Mouse (Mus musculus) liver, postnatal 0 days (tissue): ENCODE data around the gene Dnajb5. TPM values are rescaled to one million over a fixed set of nuclear protein-coding genes. Genes with fewer than 3 reads are reported as not detected.
A peak's percentile ranks its signal among the peaks of the same experiment; 100 is the strongest.
"Not testable (repeated sequence)": the region's sequence is repeated elsewhere in the genome, so short reads cannot be mapped to it uniquely, and the experiment has no call there.

ENCODE experiments used
- ATAC-seq: fragments of 200-750 bp; cut with Nextera tagmentation; 2 replicates; pipeline ENCODE4 v1.8.0; 2017; ENCODE audit warnings: mild to moderate bottlenecking, moderate library complexity
- DNase-seq: peaks from one replicate; pipeline ENCODE4 v3.0.0-alpha.2; 2016
- H3K27ac ChIP-seq: fragments of 300-500 bp; sonication (generic); 2 replicates; pipeline ENCODE4 v1.5.1; 2014; ENCODE audit warnings: antibody characterized with exemption, moderate library complexity, mild to moderate bottlenecking, low read depth
- H3K27me3 ChIP-seq: fragments of 300-500 bp; sonication (generic); 2 replicates; pipeline ENCODE4 v1.6.1; 2014; ENCODE audit warnings: low read length, control low read depth, mixed read lengths; ENCODE audit not compliant: insufficient read depth
- H3K36me3 ChIP-seq: fragments of 300-500 bp; sonication (generic); replicated peaks from 2 replicates; pipeline ENCODE4 v1.6.1; 2014; ENCODE audit warnings: mild to moderate bottlenecking, control low read depth, low read length, moderate library complexity, mixed read lengths; ENCODE audit not compliant: insufficient read depth
- H3K4me1 ChIP-seq: fragments of 300-500 bp; sonication (generic); 2 replicates; pipeline ENCODE4 v1.6.1; 2014; ENCODE audit warnings: antibody characterized with exemption, mild to moderate bottlenecking, control low read depth; ENCODE audit not compliant: insufficient read depth
- H3K4me2 ChIP-seq: fragments of 300-500 bp; sonication (generic); 2 replicates; pipeline ENCODE4 v1.6.1; 2014; ENCODE audit warnings: low read depth, mild to moderate bottlenecking, low read length, moderate library complexity, mixed read lengths
- H3K4me3 ChIP-seq: fragments of 300-500 bp; sonication (generic); 2 replicates; pipeline ENCODE4 v1.5.1; 2014; ENCODE audit warnings: low read depth, low read length
- H3K9ac ChIP-seq: fragments of 300-500 bp; sonication (generic); replicated peaks from 2 replicates; pipeline ENCODE4 v1.6.1; 2014; ENCODE audit warnings: mild to moderate bottlenecking, moderate library complexity
- H3K9me3 ChIP-seq: fragments of 300-500 bp; sonication (generic); 2 replicates; pipeline ENCODE4 v1.6.1; 2016; ENCODE audit warnings: mild to moderate bottlenecking, control low read depth, low read length, mixed read lengths
- CTCF ChIP-seq: sonication (generic); IDR thresholded peaks from 2 replicates; pipeline ENCODE4 v1.5.1; 2016; ENCODE audit warnings: antibody characterized with exemption, low read depth
- EP300 ChIP-seq: IDR thresholded peaks from 2 replicates; pipeline ENCODE4 v1.6.1; 2016; ENCODE audit warnings: antibody characterized with exemption, low read depth, mild to moderate bottlenecking
- WGBS: fragments of 180-500 bp; shearing (Covaris S2); extraction: QIAGEN DNeasy Blood & Tissue Kit; methylation state at CpG from one replicate; pipeline ENCODE4 v1.1.7; 2014; ENCODE audit not compliant: insufficient replicate concordance; 5-methylcytosine and 5-hydroxymethylcytosine counted together
- polyA plus RNA-seq: library from polyadenylated mRNA; unstranded; fragments of >200 nt; fragmentation: Nextera tagmentation; extraction: Ambion mirVana; gene quantifications from 2 replicates; pipeline ENCODE4 v1.2.1, GENCODE M21; 2015

Gene Dnajb5
- polyA plus RNA-seq, 1 experiment from 2014 or later = 0.73 TPM

DNA sequence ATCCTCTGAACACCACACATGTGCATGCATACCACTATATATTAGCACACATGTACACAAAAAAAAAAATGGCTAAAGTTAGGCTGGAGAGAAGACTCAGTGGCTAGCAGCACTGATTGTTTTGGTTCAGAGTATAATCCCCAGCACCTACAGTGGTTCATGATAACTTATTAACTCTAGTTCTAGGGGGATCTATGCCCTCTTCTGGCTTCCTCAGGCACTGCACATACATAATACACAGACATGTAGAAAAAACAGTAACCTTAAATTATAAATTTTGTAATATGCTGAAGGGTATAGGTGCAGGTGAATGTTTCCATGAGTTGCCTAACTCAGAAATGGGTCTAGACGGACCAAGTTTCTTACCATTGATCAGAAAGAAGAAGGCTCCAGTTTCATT lies 38.7 kb downstream of the Dnajb5 start:
- Histone ChIP-seq H3K4me3 (no peak overlapping the region), H3K4me2 (no peak overlapping the region), H3K27me3 (no peaks in the 10 kb centered on the region), H3K9ac (no peak overlapping the region), H3K36me3 (peaks cover 88% of the 10 kb centered on the region), H3K4me1 (no peaks in the 10 kb centered on the region), H3K27ac (no peak overlapping the region), H3K9me3 (no peaks in the 10 kb centered on the region)
- WGBS = 82% methylated on average over 1 of the region's 1 CpGs
- TF ChIP-seq CTCF (peak; percentile 24), EP300 (no peak)
- DNase-seq = no peak
- no peak for ATAC-seq

GRCm38 (mm10) chr4:42998022-42998421 lies 48.4 kb downstream of the Dnajb5 start:
- DNase-seq = no peak
- H3K27me3 ChIP-seq = no peaks in the 10 kb centered on the region
- 47% methylated on average over 2 of the region's 2 CpGs for WGBS
- peaks cover 29% of the 10 kb centered on the region for H3K36me3 ChIP-seq
- H3K9me3 ChIP-seq = no peaks in the 10 kb centered on the region
- TF ChIP-seq CTCF (no peak), EP300 (no peak)
- H3K27ac ChIP-seq = no peak overlapping the region
- H3K9ac ChIP-seq = peak overlapping the region; percentile 98
- ATAC-seq = no peak
- H3K4me1 ChIP-seq = peaks cover 19% of the 10 kb centered on the region
- H3K4me2 ChIP-seq = peak overlapping the region; percentile 78
- H3K4me3 ChIP-seq = peak overlapping the region; percentile 95; the same call in 1 of the 2 replicates

DNA sequence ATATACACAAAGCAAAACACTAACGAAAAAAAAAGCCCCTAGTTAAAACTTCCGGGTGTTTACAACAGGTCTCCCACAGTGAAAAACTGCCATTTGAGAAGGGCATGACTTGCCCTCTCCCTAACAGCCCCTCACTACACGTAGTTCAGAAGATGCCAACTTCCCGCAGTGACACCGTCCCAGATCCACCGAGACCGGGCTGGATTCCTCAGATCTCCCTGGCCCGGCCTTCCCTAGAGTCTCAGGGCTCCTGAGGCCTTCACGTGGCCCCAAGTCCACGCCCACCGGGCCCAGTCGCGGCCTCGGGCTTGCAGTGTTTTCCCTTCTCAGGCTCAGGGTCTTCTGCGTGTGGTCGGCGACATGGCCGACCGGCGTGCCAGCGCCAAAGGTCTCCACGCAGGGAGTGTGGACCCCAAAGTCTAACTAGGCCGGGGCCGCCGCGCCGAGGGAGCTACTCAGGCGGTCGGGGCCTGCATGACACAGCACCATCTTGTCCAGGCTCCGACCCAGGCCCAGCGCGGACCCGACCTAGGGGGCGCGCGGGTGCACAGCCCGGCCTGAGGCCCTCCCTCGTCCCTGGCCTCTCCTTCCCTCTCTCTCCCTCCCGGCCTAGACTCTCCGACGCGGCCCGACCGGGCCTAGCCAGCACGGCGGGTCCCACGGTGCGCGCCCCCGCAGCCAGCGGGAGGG lies 50.0 kb downstream of the Dnajb5 start:
- no peaks in the 10 kb centered on the region for H3K27me3 ChIP-seq
- H3K27ac ChIP-seq = peak overlapping the region; percentile 99
- peak; percentile 70 for ATAC-seq
- H3K9ac ChIP-seq = peak overlapping the region; percentile 98
- peak overlapping the region; percentile 95 for H3K4me3 ChIP-seq
- under 1% methylated on average over 43 of the region's 51 CpGs for WGBS
- H3K9me3 ChIP-seq = no peaks in the 10 kb centered on the region
- peak overlapping the region; percentile 78 for H3K4me2 ChIP-seq
- peaks cover 13% of the 10 kb centered on the region for H3K36me3 ChIP-seq
- DNase-seq = peak; percentile 82
- no peak for TF ChIP-seq EP300
- peak; percentile 50 for TF ChIP-seq CTCF
- H3K4me1 ChIP-seq = peaks cover 19% of the 10 kb centered on the region

DNA sequence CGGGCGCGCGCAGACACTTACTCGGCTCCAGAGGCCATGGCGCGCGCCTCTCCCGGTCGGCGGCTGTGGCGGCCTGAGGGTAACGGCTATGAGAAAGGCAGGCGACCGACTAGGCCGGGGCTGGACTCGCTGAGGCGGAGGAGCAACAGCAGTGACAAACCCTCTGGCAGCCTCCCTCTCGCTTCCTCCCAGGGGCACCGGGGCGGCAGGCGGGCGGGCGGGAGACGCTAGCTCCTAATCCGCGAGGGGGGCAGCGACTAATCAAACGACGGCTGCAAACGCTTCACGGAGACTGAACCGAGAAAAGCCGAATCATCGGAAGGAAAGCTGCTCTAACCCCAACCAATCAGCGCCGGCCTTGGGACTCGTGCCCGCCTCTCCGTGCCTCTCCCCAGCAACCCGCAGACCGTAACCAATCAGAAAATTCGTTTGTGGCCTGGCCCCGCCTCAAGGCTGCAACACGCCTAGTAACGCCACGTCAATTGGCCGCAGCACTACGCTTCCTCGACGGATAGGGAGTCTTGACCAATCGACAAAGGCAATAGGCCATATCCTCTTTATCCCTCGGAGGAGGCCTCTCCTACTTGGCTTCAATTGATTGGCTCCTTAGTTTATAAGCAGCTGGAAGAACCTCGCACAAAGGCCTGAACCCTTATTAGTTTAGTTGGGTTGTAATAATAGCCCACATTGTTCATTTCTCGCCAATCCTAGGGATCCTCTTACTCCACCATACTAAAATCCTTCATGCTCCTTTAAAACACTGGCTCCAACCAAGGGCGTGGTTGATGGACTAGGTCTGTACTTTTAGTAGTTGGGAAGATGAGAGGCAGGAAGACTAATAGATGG lies 50.8 kb downstream of the Dnajb5 start, which contains the start of gene Vcp:
Gene Vcp (minus strand): TSS at position 367 of the 846 bp plus-strand sequence.
- not testable (repeated sequence) for H3K27me3 ChIP-seq, H3K9me3 ChIP-seq, H3K36me3 ChIP-seq
- DNase-seq (peak; percentile 99), ATAC-seq (peak; percentile 97)
- 2% methylated on average over 42 of the region's 56 CpGs for WGBS
- peaks cover 19% of the 10 kb centered on the region for H3K4me1 ChIP-seq
- peak within 1 kb of the TSS; percentile 95 for H3K4me3 ChIP-seq
- H3K4me2 ChIP-seq = peak within 1 kb of the TSS; percentile 78
- H3K27ac ChIP-seq = peak within 1 kb of the TSS; percentile 99
- H3K9ac ChIP-seq = peak within 1 kb of the TSS; percentile 98

DNA sequence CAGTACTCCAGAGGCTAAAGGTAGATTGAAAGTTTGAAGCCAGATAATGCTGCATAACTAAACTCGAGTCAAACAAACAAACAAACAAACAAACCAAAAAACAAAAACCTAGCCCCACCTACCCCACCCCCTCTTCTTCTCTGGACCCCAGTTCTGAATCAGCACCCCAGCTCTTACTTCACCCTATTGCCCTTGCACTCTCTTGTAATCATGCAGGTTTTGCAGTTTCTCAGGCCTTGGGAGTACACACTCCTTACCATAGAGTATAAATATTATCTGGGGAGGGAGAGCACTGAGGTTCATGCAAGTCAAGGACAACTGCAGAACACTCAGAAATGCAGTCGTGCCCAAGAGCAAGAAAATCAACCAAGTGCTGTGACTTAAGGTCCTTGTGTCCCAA lies 51.7 kb downstream of the Dnajb5 start:
- ATAC-seq (no peak), DNase-seq (no peak)
- Histone ChIP-seq H3K9me3 (no peaks in the 10 kb centered on the region), H3K36me3 (peaks cover 4% of the 10 kb centered on the region), H3K27me3 (no peaks in the 10 kb centered on the region), H3K4me3 (no peak overlapping the region), H3K4me2 (no peak overlapping the region), H3K9ac (no peak overlapping the region), H3K4me1 (peaks cover 19% of the 10 kb centered on the region), H3K27ac (no peak overlapping the region)
- no peak for TF ChIP-seq EP300
- no peak for TF ChIP-seq CTCF
- WGBS = 85% methylated on average over 2 of the region's 2 CpGs

DNA sequence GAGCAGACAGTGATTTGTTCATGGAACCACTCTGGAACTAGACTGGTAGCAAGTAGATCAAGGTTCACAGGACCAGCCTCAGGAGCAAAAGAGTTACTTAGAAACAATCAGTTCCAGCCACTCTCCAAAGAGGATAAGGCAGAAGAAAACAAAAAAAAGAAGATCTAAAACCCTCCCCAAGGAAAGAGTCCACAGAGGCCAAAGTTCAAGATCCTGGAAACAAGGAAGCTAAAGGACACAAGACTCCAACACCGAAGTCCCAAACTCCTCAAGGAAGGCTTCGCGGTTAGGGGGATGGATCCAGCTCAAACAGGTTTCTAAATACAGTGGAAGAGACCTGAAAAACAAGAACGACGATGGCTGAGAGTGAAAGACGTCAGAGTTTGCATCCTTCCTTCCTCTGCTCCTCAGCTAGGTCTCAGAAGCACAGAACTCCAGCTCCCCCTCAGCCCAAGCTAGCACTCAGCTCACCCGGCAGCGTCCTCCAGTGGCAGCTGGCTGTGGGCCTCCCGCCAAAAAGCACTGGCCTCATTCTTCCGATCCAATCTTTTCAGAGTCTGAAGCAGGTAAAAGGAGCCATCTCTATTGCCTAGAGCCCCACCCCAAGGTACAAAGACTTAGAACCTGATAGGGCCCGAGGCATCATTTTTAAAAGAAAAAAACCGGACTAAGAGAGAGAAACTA lies 53.3 kb downstream of the Dnajb5 start:
- H3K27me3 ChIP-seq = no peaks in the 10 kb centered on the region
- H3K4me2 ChIP-seq = no peak overlapping the region
- peaks cover 12% of the 10 kb centered on the region for H3K4me1 ChIP-seq
- no peak overlapping the region for H3K27ac ChIP-seq
- H3K9me3 ChIP-seq = no peaks in the 10 kb centered on the region
- H3K9ac ChIP-seq = no peak overlapping the region
- no peak for ATAC-seq
- TF ChIP-seq EP300 = no peak
- TF ChIP-seq CTCF = no peak
- no peak for DNase-seq
- no peaks in the 10 kb centered on the region; the same call in 1 of the 2 replicates for H3K36me3 ChIP-seq
- WGBS = 80% methylated on average over 12 of the region's 12 CpGs
- H3K4me3 ChIP-seq = no peak overlapping the region
